8 mouse cellular contexts compared by ENCODE assay signal in the genomic region with DNA sequence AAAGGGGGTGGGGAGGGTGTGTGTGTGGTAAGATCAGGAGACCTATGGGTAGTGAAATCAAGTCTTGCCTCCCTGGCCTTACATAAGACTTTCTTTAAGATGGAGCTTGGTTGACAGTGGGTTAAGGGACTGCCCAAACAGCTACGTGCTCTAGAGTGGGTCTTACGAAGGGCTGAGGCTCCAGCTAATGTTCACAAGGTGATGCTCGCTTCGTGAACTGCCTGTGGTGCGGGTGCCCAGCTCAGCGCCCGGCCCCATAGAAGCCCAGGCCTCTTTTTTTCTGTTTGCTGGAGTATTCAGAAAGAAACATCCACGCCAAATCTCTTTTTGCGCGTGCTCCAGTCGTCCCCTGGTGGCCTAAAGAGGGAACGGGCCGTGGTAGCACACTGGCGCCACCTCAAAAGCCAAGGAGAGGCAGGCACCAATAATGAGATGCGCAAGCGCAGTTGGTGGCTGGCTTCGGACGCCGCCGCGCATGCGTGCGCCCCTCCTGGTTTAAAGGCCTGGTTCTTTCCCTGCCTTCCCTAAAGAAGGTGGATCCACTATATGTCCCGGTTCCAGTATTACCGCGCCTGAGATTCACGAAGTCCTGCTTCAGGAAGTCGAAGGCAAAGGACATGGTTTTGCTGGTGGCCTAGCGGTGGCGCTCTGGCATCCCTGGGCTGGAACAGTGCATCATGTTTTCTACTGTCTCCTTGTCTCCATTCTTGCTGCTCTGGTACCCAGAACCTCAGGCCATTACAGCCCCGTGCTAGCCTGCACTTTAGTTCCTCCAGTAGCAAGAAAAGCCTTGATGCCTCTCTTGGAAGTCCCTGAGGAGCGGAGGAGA. TPM values are rescaled to one million over a fixed set of nuclear protein-coding genes. Genes with fewer than 3 reads are reported as not detected.
DNase-seq lines count a peak whose midpoint lies in the region; ATAC-seq lines count a peak whose summit lies in the region.

No protein-coding gene starts in this region.

- ATAC-seq in inflammation-experienced regulatory T-cells, adult 6 months = peak; percentile 95

- intact Hi-C loops in gastrocnemius, postnatal 14 days (cut with DNase I; ENCODE audit: low total_unique reads) = loop anchor here (10.0 kb wide), 1 partner anchor 101 kb away; no protein-coding TSS in a partner anchor

- DNase-seq in adrenal gland, adult 18-20 months (ENCODE audit: low spot score in 2 of 2) = peak; percentile 84 to 89
- DNase-seq in embryo, embryonic 11 days = peak; percentile 95
- peak; percentile 88 for DNase-seq in gastrocnemius, postnatal 14 days
- peak; percentile 87 to 98 for DNase-seq in left cerebral cortex, adult 9 months (ENCODE audit: low spot score in 2 of 2)
- DNase-seq in right cerebral cortex, postnatal 10 days (ENCODE audit: low spot score in 2 of 2) = peak; percentile 96 to 97
- DNase-seq in urinary bladder, postnatal 14 days (ENCODE audit: low spot score) = peak; percentile 91

- peaks cover 98% of the 10 kb centered on the region for H3K4me1 ChIP-seq in megakaryocyte, embryonic 14.5 days

- H3K36me3 ChIP-seq in megakaryocyte, embryonic 14.5 days (replicated peaks; ENCODE audit: low read length) = peaks cover 53% of the 10 kb centered on the region

- H3K4me3 ChIP-seq in megakaryocyte, embryonic 14.5 days (replicated peaks) = peak overlapping the region; percentile 90

- H3K27me3 ChIP-seq in megakaryocyte, embryonic 14.5 days (replicated peaks) = no peaks in the 10 kb centered on the region

- H3K9me3 ChIP-seq in megakaryocyte, embryonic 14.5 days = no peaks in the 10 kb centered on the region

RNA-seq across cellular contexts. Expression of a gene that starts 21.7 kb away (rescaled TPM):
- 100 to 1,000 TPM; 222 to 247 TPM for total RNA-seq in adrenal gland, adult 18-20 months (2021)
- total RNA-seq in gastrocnemius, postnatal 14 days (2021) = 10 to 100 TPM; 65.9 to 75.8 TPM
- polyA plus RNA-seq in inflammation-experienced regulatory T-cells, adult 6 months (2017; shearing (Covaris generic)) = 100 to 1,000 TPM in 2 of 3 experiments, 10 to 100 TPM in 1; 82.7 to 138 (median 128) TPM
- polyA plus RNA-seq in megakaryocyte, embryonic 14.5 days (2012; ENCODE audit: insufficient read depth, low replicate concordance) = 32.8 and 59.1 TPM in 2 replicates

Comparison
In these comparisons a context has a peak if more than half of its experiments do, and no peak if none do; other contexts are left out.
1. Peak in every context shown above with its lines: DNase-seq, ATAC-seq and H3K4me3 ChIP-seq.